8 mouse cellular contexts compared by ENCODE assay signal in the genomic region with DNA sequence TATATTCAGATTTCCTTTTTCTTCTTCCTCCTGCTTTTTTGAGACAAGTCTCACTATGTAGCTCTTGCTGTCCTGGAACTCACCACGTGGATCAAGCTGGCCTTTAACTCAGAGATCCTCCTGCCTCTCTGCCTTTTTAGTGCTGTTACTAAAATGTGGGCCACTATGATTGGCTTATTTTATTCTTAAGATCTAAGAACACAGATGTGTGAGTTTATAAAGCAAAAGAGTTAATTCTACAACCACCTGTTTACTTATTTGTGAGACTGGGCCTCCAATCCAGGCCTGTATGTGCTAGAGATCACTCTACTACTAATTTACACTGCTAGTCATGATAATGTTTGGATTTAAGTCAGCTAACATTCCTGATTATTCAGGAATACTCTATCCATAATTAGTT. TPM values are rescaled to one million over a fixed set of nuclear protein-coding genes. Genes with fewer than 3 reads are reported as not detected.
DNase-seq lines count a peak whose midpoint lies in the region; ATAC-seq and TF ChIP-seq lines count a peak whose summit lies in the region.
"Had no signal": no experiment of that assay in that cellular context is flagged by ENCODE, and none has a peak within 500 bp of the region (broad histone marks: within the 10 kb centered on the region; RNA-seq: fewer than 3 reads in every experiment).

No protein-coding gene starts in this region.

- no peak for DNase-seq in lung, postnatal 14 days
- no peak for DNase-seq in forebrain, embryonic 14.5 days (ENCODE audit: low spot score)
- no peak for DNase-seq in limb, embryonic 14.5 days (ENCODE audit: low spot score)
- no peak for DNase-seq in layer of hippocampus, adult 9-10 months (ENCODE audit: low spot score)
- DNase-seq: lung, postnatal 4 days had no signal

- no peak overlapping the region for H3K4me3 ChIP-seq in lung, embryonic 16.5 days (ENCODE audit: low read length)
- H3K4me3 ChIP-seq in forebrain, embryonic 14.5 days (ENCODE audit: low read depth, low read length) = no peak overlapping the region
- H3K4me3 ChIP-seq in limb, embryonic 14.5 days (replicated peaks; ENCODE audit: low read length) = no peak overlapping the region
- no peak overlapping the region for H3K4me3 ChIP-seq in stomach, embryonic 16.5 days (replicated peaks; ENCODE audit: low read length)

- H3K4me2 ChIP-seq in lung, embryonic 16.5 days (ENCODE audit: low read depth, low read length) = no peak overlapping the region
- H3K4me2 ChIP-seq in forebrain, embryonic 14.5 days (ENCODE audit: low read length) = peak overlapping the region; percentile 6; the same call in 1 of the 2 replicates
- H3K4me2 ChIP-seq in limb, embryonic 14.5 days (replicated peaks; ENCODE audit: low read depth, low read length, severe bottlenecking) = peak overlapping the region; percentile 81; the same call in 1 of the 2 replicates
- no peak overlapping the region for H3K4me2 ChIP-seq in stomach, embryonic 16.5 days (ENCODE audit: low read depth, low read length)

- 0 out of 2 replicates have a peak overlapping the region, but pooled peaks have one; percentile 33 for H3K27ac ChIP-seq in lung, embryonic 16.5 days (ENCODE audit: low read length)
- H3K27ac ChIP-seq in forebrain, embryonic 14.5 days (ENCODE audit: low read depth, low read length) = peak overlapping the region; percentile 99
- peak overlapping the region; percentile 63 for H3K27ac ChIP-seq in limb, embryonic 14.5 days (replicated peaks; ENCODE audit: low read depth, low read length)
- peak overlapping the region; percentile 46 for H3K27ac ChIP-seq in stomach, embryonic 16.5 days (ENCODE audit: low read length)

- H3K9me3 ChIP-seq in lung, embryonic 16.5 days (ENCODE audit: control insufficient read depth, low read length) = no peaks in the 10 kb centered on the region
- H3K9me3 ChIP-seq in forebrain, embryonic 14.5 days (replicated peaks; ENCODE audit: control insufficient read depth, low read length) = no peaks in the 10 kb centered on the region
- no peaks in the 10 kb centered on the region for H3K9me3 ChIP-seq in limb, embryonic 14.5 days (ENCODE audit: control insufficient read depth, low read length)
- H3K9me3 ChIP-seq in stomach, embryonic 16.5 days (replicated peaks; ENCODE audit: control insufficient read depth, low read length) = no peaks in the 10 kb centered on the region

- no peak overlapping the region for H3K9ac ChIP-seq in lung, embryonic 16.5 days (ENCODE audit: low read length)
- H3K9ac ChIP-seq in forebrain, embryonic 14.5 days (ENCODE audit: low read length) = no peak overlapping the region
- H3K9ac ChIP-seq in limb, embryonic 14.5 days (ENCODE audit: low read depth, low read length, severe bottlenecking) = no peak overlapping the region
- H3K9ac ChIP-seq in stomach, embryonic 16.5 days (ENCODE audit: low read length) = no peak overlapping the region

- no peaks in the 10 kb centered on the region for H3K27me3 ChIP-seq in lung, embryonic 16.5 days (ENCODE audit: control insufficient read depth, insufficient read depth, low read depth, low read length)
- H3K27me3 ChIP-seq in forebrain, embryonic 14.5 days (replicated peaks; ENCODE audit: control insufficient read depth, insufficient read depth, low read length) = no peaks in the 10 kb centered on the region
- no peaks in the 10 kb centered on the region for H3K27me3 ChIP-seq in limb, embryonic 14.5 days (ENCODE audit: control insufficient read depth, insufficient read depth, low read length)
- H3K27me3 ChIP-seq in stomach, embryonic 16.5 days (ENCODE audit: control insufficient read depth, insufficient read depth, low read length) = no peaks in the 10 kb centered on the region

- peaks cover 24% of the 10 kb centered on the region for H3K4me1 ChIP-seq in lung, embryonic 16.5 days (replicated peaks; ENCODE audit: control insufficient read depth, insufficient read depth, low read length)
- peaks cover 23% of the 10 kb centered on the region for H3K4me1 ChIP-seq in forebrain, embryonic 14.5 days (ENCODE audit: control insufficient read depth, insufficient read depth, low read length)
- peaks cover 17% of the 10 kb centered on the region; the same call in 1 of the 2 replicates for H3K4me1 ChIP-seq in limb, embryonic 14.5 days (ENCODE audit: control insufficient read depth, insufficient read depth, low read length)
- H3K4me1 ChIP-seq in stomach, embryonic 16.5 days (ENCODE audit: control insufficient read depth, insufficient read depth, low read length) = peaks cover 28% of the 10 kb centered on the region

- no peak for ATAC-seq in lung, embryonic 16.5 days (ENCODE audit: low read depth)
- ATAC-seq in forebrain, embryonic 14.5 days = no peak
- ATAC-seq in limb, embryonic 14.5 days (ENCODE audit: low FRiP score, low read depth) = no peak
- no peak for ATAC-seq in stomach, embryonic 16.5 days (ENCODE audit: insufficient read depth, low FRiP score)
- no peak for ATAC-seq in frontal cortex, adult (ENCODE audit: low TSS enrichment)

- no peak for TF ChIP-seq POLR2A in limb, embryonic 14.5 days (IDR thresholded peaks at IDR 0.05; ENCODE audit: borderline replicate concordance, extremely low read depth, insufficient read depth, insufficient read length)

- WGBS in lung, embryonic 16.5 days = 53% methylated on average over 1 of the region's 1 CpGs
- WGBS in forebrain, embryonic 14.5 days = 45% methylated on average over 1 of the region's 1 CpGs
- 30% methylated on average over 1 of the region's 1 CpGs for WGBS in limb, embryonic 14.5 days
- WGBS in stomach, embryonic 16.5 days = 47% methylated on average over 1 of the region's 1 CpGs

- H3K36me3 ChIP-seq in lung, embryonic 16.5 days (ENCODE audit: control insufficient read depth, insufficient read depth, low read length) = peaks cover 2% of the 10 kb centered on the region; the same call in 1 of the 2 replicates
- H3K36me3 ChIP-seq in forebrain, embryonic 14.5 days (ENCODE audit: control insufficient read depth, insufficient read depth, low read length) = peaks cover 13% of the 10 kb centered on the region
- peaks cover 20% of the 10 kb centered on the region for H3K36me3 ChIP-seq in limb, embryonic 14.5 days (ENCODE audit: control insufficient read depth, insufficient read depth, low read length)
- no peaks in the 10 kb centered on the region for H3K36me3 ChIP-seq in stomach, embryonic 16.5 days (ENCODE audit: control insufficient read depth, insufficient read depth, low read length)

RNA-seq across cellular contexts. Expression of gene Nedd4, which starts 1.2 kb away (rescaled TPM):
- 644 and 678 TPM in 2 replicates for polyA plus RNA-seq in lung, embryonic 16.5 days (2015; fragmentation: Nextera tagmentation; extraction: Ambion mirVana)
- 437 and 459 TPM in 2 replicates for polyA plus RNA-seq in forebrain, embryonic 14.5 days (2014; fragmentation: Nextera tagmentation; extraction: Ambion mirVana)
- 783 and 859 TPM in 2 replicates for polyA plus RNA-seq in limb, embryonic 14.5 days (2012; rRNA removed)
- 684 and 772 TPM in 2 replicates for polyA plus RNA-seq in limb, embryonic 14.5 days (2014; fragmentation: Nextera tagmentation; extraction: Ambion mirVana)
- polyA plus RNA-seq in stomach, embryonic 16.5 days (2015; fragmentation: Nextera tagmentation; extraction: Ambion mirVana) = 548 TPM in 2 replicates

Comparison
In these comparisons a context has a peak if more than half of its experiments do, and no peak if none do; other contexts are left out.
1. H3K27ac ChIP-seq: peak in every context shown above with its lines; median percentile 99 in forebrain, embryonic 14.5 days; 63 in limb, embryonic 14.5 days; 46 in stomach, embryonic 16.5 days; 33 in lung, embryonic 16.5 days.
2. H3K4me2 ChIP-seq: peak in forebrain, embryonic 14.5 days (single experiment) and limb, embryonic 14.5 days (single experiment); none in lung, embryonic 16.5 days (single experiment) and stomach, embryonic 16.5 days (single experiment).